Mouse (Mus musculus) thymus, adult 2 months (tissue): ENCODE data around the gene A630001G21Rik.

Experiments
- CTCF ChIP-seq: fragments of 200-500 bp; IDR thresholded peaks from 2 replicates; pipeline ENCODE4 v1.5.1; 2012; ENCODE audit warnings: mild to moderate bottlenecking, control low read depth, low read length, moderate library complexity, borderline replicate concordance; ENCODE audit not compliant: control insufficient read depth, poor library complexity, insufficient read depth; ENCODE audit errors: extremely low read depth
- POLR2A ChIP-seq: fragments of 200-500 bp; IDR thresholded peaks from 2 replicates; pipeline ENCODE4 v1.6.1; 2012; ENCODE audit warnings: mild to moderate bottlenecking, low read length, control low read depth, moderate library complexity; ENCODE audit not compliant: control insufficient read depth, poor library complexity, insufficient read depth; ENCODE audit errors: extremely low read depth

DNA sequence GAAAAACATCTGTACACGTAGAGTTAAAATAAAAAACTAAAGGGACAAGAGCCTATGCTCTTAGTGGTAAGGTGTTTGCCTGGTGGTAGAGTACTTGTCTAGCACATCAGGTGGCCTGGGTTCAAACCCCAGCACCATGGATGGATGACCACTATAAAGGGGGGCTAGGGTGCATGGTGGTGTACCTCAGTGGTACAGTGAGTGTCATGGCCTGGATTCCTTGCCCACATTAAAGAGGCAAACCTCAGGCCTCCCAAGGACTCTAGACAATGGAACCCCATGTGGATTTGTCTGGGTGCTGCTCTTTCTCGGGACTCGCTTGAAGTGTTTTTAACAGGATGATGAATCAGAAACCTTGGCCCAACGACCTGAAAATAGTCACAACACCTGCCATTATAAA is 75.9 kb downstream of the A630001G21Rik start:
- no peak for TF ChIP-seq CTCF
- no peak for TF ChIP-seq POLR2A
